Mouse (Mus musculus) lung, adult 2 months (tissue): ENCODE results near the gene Thsd7b. TPM values are rescaled to one million over a fixed set of nuclear protein-coding genes. Genes with fewer than 3 reads are reported as not detected.
"Not testable (repeated sequence)": the region's sequence is repeated elsewhere in the genome, so short reads cannot be mapped to it uniquely, and the experiment has no call there.

Source experiments
- DNase-seq: peaks from one replicate; pipeline ENCODE4 v3.0.0; 2022
- H3K4me1 ChIP-seq: fragments of 200-500 bp; 2 replicates; pipeline ENCODE4 v1.6.1; 2011; ENCODE audit warnings: low read length; ENCODE audit not compliant: control insufficient read depth, insufficient read depth
- H3K4me3 ChIP-seq: fragments of 200-500 bp; replicated peaks from 2 replicates; pipeline ENCODE3; 2011; ENCODE audit warnings: low read depth, mild to moderate bottlenecking, control low read depth, low read length; ENCODE audit errors: extremely low read depth
- CTCF ChIP-seq: fragments of 200-500 bp; IDR thresholded peaks from 2 replicates; pipeline ENCODE4 v1.5.1; 2011; ENCODE audit warnings: mild to moderate bottlenecking, low read length, control low read depth; ENCODE audit not compliant: insufficient read depth
- POLR2A ChIP-seq: fragments of 200-500 bp; IDR thresholded peaks from 2 replicates; pipeline ENCODE4 v1.6.1; 2011; ENCODE audit warnings: low read depth, mild to moderate bottlenecking, control low read depth, low read length, borderline replicate concordance; ENCODE audit errors: extremely low read depth
- WGBS: fragments of 180-500 bp; shearing (Covaris S2); methylation state at CpG from one replicate; pipeline ENCODE4 v1.1.7; 2018; 5-methylcytosine and 5-hydroxymethylcytosine counted together
- polyA plus RNA-seq: library from polyadenylated mRNA; depleted of rRNA; stranded (reverse); fragments of >200 nt; gene quantifications from 2 replicates; pipeline ENCODE4 v1.2.3, GENCODE M21; 2012

Gene Thsd7b
- polyA plus RNA-seq, 1 experiment = 0.20 TPM

- TF ChIP-seq CTCF (no peak), POLR2A (no peak)
- 50% methylated on average over 2 of the region's 2 CpGs for WGBS
- no peak for DNase-seq
- Histone ChIP-seq H3K4me1 (no peaks in the 10 kb centered on the region), H3K4me3 (no peak overlapping the region)
Measured at GRCm38 (mm10) chr1:130222904-130223303, 949.8 kb downstream of the Thsd7b start.

GRCm38 (mm10) chr1:130245563-130245962 is 972.5 kb downstream of the Thsd7b start:
- no peak for TF ChIP-seq POLR2A
- Histone ChIP-seq H3K4me1 (no peaks in the 10 kb centered on the region), H3K4me3 (no peak overlapping the region)
- no peak for DNase-seq
- 67% methylated on average over 3 of the region's 3 CpGs for WGBS

GRCm38 (mm10) chr1:130246264-130246663 is 973.2 kb downstream of the Thsd7b start:
- not testable (repeated sequence) for H3K4me3 ChIP-seq, H3K4me1 ChIP-seq, DNase-seq
- WGBS = 90% methylated on average over 4 of the region's 4 CpGs

DNA sequence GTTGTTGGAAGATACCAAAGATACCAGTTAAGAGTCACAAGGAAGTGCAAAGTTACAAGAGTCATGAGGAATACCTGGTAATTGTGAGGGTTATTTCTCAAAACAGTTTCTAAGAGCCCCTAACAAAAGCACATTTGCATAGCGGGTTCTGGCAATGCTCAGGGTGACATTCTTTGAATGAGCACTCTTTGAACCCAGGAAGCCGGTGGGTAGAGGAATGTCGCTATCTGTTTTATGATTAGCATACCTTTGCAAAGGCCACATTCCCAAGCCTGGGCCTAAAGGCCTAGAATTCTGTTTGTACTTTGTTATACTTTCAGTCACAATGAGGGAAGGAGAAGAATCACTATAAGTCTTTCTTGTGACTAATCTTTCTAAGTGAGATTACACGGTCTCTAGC is 973.8 kb downstream of the Thsd7b start:
- not testable (repeated sequence) for H3K4me1 ChIP-seq, H3K4me3 ChIP-seq, DNase-seq
- 91% methylated on average over 4 of the region's 4 CpGs for WGBS

DNA sequence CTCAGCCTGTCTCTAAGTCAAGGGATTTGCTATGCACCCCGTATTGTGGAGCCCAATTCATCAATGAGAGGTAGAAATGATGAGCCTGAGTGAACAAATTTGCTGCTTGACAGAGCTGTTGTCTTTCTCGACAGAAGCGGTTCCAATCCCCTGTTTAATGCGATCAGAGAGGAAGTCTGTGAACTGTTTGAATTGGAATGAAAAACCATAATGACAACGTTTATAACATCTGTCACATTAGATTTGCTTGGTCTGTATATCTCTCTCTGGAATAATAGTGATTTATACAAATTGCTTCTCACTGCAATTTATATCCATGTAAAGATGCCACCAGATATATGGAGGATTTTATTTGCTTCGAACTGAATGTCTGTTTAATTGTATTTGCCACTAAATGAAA is 988.9 kb downstream of the Thsd7b start:
- no peak overlapping the region for H3K4me3 ChIP-seq
- no peaks in the 10 kb centered on the region for H3K4me1 ChIP-seq
- TF ChIP-seq POLR2A = no peak
- TF ChIP-seq CTCF = no peak
- 58% methylated on average over 6 of the region's 6 CpGs for WGBS
- DNase-seq = no peak
